Mouse (Mus musculus) testis, adult 2 months (tissue): ENCODE results near the gene Gramd1b. TPM values are rescaled to one million over a fixed set of nuclear protein-coding genes. Genes with fewer than 3 reads are reported as not detected.
"Not testable (repeated sequence)": the region's sequence is repeated elsewhere in the genome, so short reads cannot be mapped to it uniquely, and the experiment has no call there.

Source experiments
- H3K27ac ChIP-seq: fragments of 200-500 bp; 2 replicates; pipeline ENCODE4 v1.5.1; 2012; ENCODE audit warnings: low read depth, low read length; ENCODE audit not compliant: control insufficient read depth, insufficient read depth
- H3K27me3 ChIP-seq: fragments of 200-500 bp; 2 replicates; pipeline ENCODE4 v1.6.1; 2012; ENCODE audit warnings: mild to moderate bottlenecking, low read length, moderate library complexity; ENCODE audit not compliant: control insufficient read depth, insufficient read depth
- H3K36me3 ChIP-seq: fragments of 200-500 bp; 2 replicates; pipeline ENCODE4 v1.6.1; 2012; ENCODE audit warnings: mild to moderate bottlenecking, low read length; ENCODE audit not compliant: control insufficient read depth, insufficient read depth
- H3K4me1 ChIP-seq: fragments of 200-500 bp; 2 replicates; pipeline ENCODE4 v1.6.1; 2012; ENCODE audit warnings: low read length; ENCODE audit not compliant: control insufficient read depth, insufficient read depth
- H3K4me3 ChIP-seq: fragments of 200-500 bp; 2 replicates; pipeline ENCODE4 v1.5.1; 2012; ENCODE audit warnings: low read depth, mild to moderate bottlenecking, low read length, moderate library complexity, mixed read lengths; ENCODE audit not compliant: control insufficient read depth
- CTCF ChIP-seq: fragments of 200-500 bp; IDR thresholded peaks from 2 replicates; pipeline ENCODE4 v1.5.1; 2012; ENCODE audit warnings: low read depth, mild to moderate bottlenecking, inconsistent platforms, low read length, moderate library complexity; ENCODE audit not compliant: control insufficient read depth, insufficient read depth, insufficient replicate concordance
- POLR2A ChIP-seq: fragments of 200-500 bp; IDR thresholded peaks from 2 replicates; pipeline ENCODE4 v1.6.1; 2012; ENCODE audit warnings: low read depth, mild to moderate bottlenecking, inconsistent platforms, low read length, moderate library complexity; ENCODE audit not compliant: control insufficient read depth
- polyA plus RNA-seq: library from polyadenylated mRNA; depleted of rRNA; stranded (reverse); fragments of >200 nt; gene quantifications from 2 replicates; pipeline ENCODE4 v1.2.3, GENCODE M21; 2012

The Gramd1b gene
- polyA plus RNA-seq, 1 experiment: 143 TPM

GRCm38 (mm10) chr9:40509479-40509878, 21.7 kb downstream of the Gramd1b start:
- Histone ChIP-seq H3K36me3 (no peaks in the 10 kb centered on the region), H3K4me1 (no peaks in the 10 kb centered on the region), H3K27ac (no peak overlapping the region), H3K4me3 (no peak overlapping the region), H3K27me3 (no peaks in the 10 kb centered on the region)
- TF ChIP-seq POLR2A (no peak), CTCF (no peak)

GRCm38 (mm10) chr9:40506576-40506975, 24.6 kb downstream of the Gramd1b start:
- H3K4me1 ChIP-seq: no peaks in the 10 kb centered on the region
- TF ChIP-seq POLR2A: no peak
- no peak for TF ChIP-seq CTCF
- H3K36me3 ChIP-seq: no peaks in the 10 kb centered on the region
- no peaks in the 10 kb centered on the region for H3K27me3 ChIP-seq
- H3K4me3 ChIP-seq: no peak overlapping the region
- H3K27ac ChIP-seq: no peak overlapping the region

GRCm38 (mm10) chr9:40505471-40506312, 25.5 kb downstream of the Gramd1b start:
- no peaks in the 10 kb centered on the region for H3K27me3 ChIP-seq
- H3K4me3 ChIP-seq: no peak overlapping the region
- no peaks in the 10 kb centered on the region for H3K4me1 ChIP-seq
- no peaks in the 10 kb centered on the region for H3K36me3 ChIP-seq
- H3K27ac ChIP-seq: no peak overlapping the region
- TF ChIP-seq CTCF (no peak), POLR2A (no peak)

- no peak for TF ChIP-seq POLR2A
- TF ChIP-seq CTCF: no peak
Measured at GRCm38 (mm10) chr9:40504886-40505285, 26.3 kb downstream of the Gramd1b start.

GRCm38 (mm10) chr9:40500691-40501090, 30.5 kb downstream of the Gramd1b start:
- Histone ChIP-seq H3K4me3 (no peak overlapping the region), H3K27ac (no peak overlapping the region), H3K4me1 (no peaks in the 10 kb centered on the region), H3K36me3 (no peaks in the 10 kb centered on the region), H3K27me3 (no peaks in the 10 kb centered on the region)
- no peak for TF ChIP-seq CTCF
- TF ChIP-seq POLR2A: no peak

More at GRCm38 (mm10) chr9:40504886-40505285, 26.3 kb downstream of the Gramd1b start:
- no peak overlapping the region for H3K27ac ChIP-seq
- no peaks in the 10 kb centered on the region for H3K27me3 ChIP-seq
- no peaks in the 10 kb centered on the region for H3K36me3 ChIP-seq
- no peak overlapping the region for H3K4me3 ChIP-seq
- no peaks in the 10 kb centered on the region for H3K4me1 ChIP-seq

GRCm38 (mm10) chr9:40482351-40483084, 48.7 kb downstream of the Gramd1b start:
- not testable (repeated sequence) for H3K36me3 ChIP-seq, H3K27me3 ChIP-seq, H3K4me3 ChIP-seq

GRCm38 (mm10) chr9:40481271-40481670, 49.9 kb downstream of the Gramd1b start:
- TF ChIP-seq POLR2A (no peak), CTCF (no peak)
- no peaks in the 10 kb centered on the region for H3K27me3 ChIP-seq
- H3K4me1 ChIP-seq: no peaks in the 10 kb centered on the region
- no peaks in the 10 kb centered on the region for H3K36me3 ChIP-seq
- no peak overlapping the region for H3K4me3 ChIP-seq
- H3K27ac ChIP-seq: no peak overlapping the region

More at GRCm38 (mm10) chr9:40482351-40483084, 48.7 kb downstream of the Gramd1b start:
- not testable (repeated sequence) for H3K4me1 ChIP-seq, H3K27ac ChIP-seq
